Mouse (Mus musculus) kidney, adult 18-20 months (tissue): ENCODE measurements at regions not wholly inside any gene's neighbourhood (a gene's known extent, or its start where the extent isn't known, plus 50 kb on each side); places are given as distances from the start of the nearest gene placed in this dataset.

Experiments used
- DNase-seq: peaks from one replicate; pipeline ENCODE4 v3.0.0; 2021

DNA sequence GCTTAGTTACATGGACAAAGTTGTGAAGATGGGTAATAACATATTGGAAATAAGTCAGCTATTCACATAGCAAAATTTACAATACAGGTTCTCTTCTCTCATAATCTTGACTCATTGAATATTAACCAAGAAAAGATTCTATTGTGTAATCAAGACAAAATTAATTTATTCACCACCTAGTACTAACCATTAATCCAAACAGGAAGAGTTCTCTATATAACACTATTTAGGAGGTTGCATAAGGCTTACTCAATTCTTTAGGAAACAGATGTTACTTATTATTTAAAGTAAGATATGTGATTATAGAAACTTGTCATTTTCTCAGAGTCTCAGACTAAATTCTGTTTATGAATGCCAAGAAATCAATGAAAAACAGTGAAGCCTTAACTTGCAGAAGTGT, 600.4 kb upstream of the Tusc1 start:
- no peak for DNase-seq

DNA sequence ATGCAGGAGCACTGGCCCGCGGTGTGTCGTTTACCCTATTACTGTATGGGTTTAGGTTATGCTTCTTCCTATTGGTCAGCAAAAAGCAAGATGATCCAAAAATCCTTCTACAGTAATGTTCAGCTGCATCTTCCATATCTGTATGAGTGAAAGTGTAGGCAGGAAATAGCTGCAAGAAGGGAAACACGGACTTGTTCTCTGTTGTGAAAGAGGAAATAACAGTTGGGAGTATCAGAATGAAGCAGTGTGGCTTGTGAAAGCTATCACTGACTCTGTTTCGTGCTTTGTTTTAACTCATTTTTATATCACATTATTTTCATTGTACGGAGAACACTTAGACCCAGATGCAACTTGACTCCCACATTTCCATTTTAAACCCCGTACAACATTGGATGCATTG, 591.8 kb upstream of the Tusc1 start:
- DNase-seq = no peak

DNA sequence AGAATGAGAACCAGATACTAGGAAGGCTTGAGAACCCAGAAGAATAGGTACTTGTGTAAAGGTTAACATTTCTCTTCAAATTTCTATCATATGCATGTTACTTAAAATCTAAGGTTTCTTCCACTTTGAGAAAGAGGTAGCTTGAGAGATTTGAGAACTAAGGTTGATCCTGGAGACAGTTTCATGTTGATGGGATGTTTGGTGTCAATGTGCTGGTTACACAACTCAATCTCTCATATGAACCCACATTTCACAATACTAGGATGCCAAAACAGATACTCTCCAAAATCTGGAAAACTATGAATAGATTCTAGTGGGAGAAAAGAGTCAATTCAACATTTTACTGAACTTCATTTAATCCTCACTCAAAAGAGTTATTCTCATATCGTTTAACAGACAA, 589.1 kb upstream of the Tusc1 start:
- DNase-seq = no peak

DNA sequence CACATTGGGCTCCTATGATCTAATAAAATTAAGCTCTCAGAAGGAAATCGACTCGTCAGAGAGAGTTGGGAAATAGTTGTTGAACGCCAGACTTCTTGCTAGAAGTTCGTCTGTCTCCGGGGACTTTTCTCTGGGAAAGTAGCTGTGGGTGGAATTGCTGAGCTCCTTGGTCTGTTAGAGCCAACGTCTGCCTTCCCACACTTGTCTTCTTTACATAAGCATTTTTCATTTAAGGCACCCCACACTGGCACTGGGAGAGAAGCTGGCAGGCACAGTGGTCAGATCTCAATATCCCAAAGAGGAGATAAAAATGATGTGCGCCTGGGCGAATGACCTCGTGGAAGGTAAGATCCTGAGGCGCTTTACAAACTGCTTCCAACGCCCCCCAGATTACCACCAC, 551.3 kb upstream of the Tusc1 start:
- no peak for DNase-seq

DNA sequence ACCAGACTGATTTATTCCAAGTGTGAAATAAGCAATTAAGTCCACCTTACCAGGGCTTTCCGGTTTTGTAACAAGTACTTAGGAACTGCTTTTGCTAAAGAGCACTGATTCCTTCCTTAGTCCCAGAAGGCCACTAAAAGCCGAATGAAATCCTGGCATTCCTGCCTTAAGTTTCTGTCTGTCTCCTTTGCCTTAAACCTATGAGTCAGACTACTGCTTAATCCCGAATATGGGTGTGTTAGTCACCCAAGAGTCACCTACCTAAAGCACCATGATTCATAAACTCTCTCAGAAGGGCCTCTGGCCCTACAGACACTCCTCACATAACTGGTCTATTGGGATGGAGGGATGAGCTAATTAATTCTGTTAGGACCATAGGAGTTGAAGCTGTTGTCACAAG, 546.0 kb upstream of the Tusc1 start:
- no peak for DNase-seq

DNA sequence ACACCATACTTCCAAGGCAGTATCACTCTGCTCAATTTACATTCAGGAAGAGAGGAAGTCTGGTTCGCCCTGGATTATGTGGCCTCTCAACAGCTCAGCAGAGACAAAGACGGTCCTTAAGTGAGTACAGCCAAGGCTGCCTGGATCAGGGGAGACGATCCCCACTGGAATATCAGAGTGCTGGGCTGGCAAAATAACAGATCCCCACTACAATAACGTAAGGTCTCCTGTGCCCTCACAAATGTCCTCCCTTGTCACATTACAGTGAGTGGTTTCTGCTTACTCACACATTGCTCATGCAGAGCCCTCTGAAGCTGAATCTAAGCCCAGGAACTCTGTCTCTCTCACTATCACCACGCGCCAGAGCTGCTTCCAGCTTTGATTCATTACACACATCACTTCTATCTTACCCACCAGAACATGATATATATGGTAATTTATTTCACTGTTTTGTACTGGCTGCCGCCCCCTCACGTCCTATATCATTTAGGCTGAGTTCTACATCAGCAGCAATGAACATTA, 544.1 kb upstream of the Tusc1 start:
- DNase-seq = no peak

DNA sequence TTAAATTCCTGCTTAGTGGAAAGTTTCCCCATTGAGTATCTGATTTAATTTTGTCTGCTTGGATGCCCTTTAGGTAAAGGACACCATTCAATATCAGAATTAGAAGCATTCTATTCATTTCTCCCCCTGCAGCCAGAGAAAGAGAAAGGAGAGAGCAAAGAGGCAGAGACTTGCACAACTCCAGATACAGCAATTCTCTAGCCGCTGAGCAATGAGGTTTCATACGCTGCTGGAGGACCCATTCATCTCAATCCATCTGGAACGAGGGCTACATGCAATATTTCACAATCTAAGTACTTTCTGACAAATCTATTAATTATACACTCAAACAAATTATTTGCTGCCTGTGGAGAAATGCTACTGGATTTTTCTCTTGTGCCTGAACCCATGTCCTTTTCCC, 538.0 kb upstream of the Tusc1 start:
- DNase-seq = no peak

DNA sequence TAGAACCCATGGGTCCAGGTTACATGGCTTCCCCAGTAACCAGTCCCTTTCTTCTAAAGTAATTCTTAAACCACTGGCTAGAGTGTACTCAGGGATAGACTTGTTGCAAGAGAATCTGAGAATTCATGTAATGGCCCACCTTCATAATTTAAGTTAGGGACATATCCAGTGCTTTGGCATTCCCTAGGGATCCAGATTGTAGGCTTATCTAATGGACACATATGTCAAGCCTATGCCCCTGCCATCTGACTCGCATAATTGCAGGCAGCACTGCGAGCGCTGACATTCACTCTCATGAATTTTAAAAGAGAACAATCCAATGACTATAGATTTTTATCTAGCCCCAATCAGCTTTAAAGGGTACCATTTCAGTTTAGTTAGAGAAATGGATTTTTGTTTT, 518.1 kb upstream of the Tusc1 start:
- DNase-seq = no peak

DNA sequence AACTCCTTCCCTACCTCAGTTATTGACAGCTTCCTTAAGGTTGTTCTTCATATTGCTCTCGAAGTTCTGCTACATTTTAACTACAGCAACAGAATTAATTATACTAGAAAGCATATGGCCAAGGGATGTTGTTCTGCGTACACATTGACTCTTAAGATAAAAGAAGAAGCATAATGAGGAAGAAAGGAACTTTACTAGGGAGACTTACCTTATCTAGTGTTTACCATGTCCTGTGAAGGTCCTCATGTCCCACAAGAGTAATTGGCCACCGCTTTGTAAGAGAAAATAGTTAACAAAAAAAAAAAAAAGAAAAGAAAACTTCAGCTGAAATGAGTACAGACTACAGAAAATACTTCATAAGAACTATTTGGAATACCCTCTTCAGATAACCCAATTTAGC, 513.9 kb upstream of the Tusc1 start:
- DNase-seq = no peak

DNA sequence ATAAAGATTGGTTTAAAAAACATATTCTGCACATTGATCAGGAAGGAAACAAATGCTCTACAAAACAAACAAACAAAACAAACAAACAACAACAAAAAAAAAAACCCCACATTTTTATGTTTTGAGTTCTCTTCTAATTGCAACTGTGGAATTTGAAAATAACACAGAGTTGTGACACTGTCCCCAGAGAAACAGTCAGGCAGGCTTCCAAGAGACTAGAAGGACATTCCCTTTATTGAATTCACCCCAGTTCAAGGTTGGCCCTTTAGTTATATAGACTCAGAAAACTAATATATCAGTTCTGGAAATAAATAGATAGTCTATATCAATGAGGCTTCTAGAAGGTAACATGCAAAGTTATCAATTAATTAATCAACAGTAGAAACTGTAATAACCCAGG, 495.4 kb upstream of the Tusc1 start:
- no peak for DNase-seq

DNA sequence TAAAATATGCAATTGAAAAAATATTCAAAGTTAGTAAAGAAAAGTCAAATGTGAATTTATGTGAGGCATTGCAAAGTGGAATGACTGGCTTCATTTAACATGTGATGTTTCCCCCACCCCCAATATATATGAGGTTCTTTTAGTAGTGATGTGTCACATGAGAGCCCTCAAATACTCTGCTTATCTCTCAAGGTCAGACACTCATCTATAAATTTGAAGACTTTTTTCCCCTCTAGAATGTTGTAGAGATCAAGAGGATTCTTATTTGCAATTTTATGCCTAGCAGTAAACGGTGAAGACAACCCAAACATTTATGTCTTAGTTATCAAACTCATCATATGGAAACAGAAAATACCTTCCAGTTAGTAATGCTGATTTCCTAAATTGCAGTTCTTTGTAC, 457.8 kb upstream of the Tusc1 start:
- DNase-seq = no peak

DNA sequence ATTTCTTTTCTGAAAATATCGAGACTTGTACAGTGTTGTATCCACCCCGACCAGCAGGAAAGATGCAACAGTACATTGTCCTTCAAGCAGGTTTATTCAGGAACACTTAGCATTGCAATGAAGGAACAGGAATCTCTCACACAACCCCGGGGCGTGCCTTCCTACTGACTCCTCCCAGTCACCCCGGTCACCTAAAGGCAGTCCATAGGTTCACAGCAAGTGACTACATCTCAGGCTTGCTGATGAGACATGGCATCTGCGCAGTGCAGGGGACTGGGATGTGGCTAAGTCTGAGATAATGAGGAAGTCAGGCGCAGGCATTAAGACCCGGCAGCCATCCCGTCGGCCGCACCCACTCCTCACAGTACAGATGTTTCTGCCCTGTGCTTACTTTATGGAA, 454.8 kb upstream of the Tusc1 start:
- no peak for DNase-seq

DNA sequence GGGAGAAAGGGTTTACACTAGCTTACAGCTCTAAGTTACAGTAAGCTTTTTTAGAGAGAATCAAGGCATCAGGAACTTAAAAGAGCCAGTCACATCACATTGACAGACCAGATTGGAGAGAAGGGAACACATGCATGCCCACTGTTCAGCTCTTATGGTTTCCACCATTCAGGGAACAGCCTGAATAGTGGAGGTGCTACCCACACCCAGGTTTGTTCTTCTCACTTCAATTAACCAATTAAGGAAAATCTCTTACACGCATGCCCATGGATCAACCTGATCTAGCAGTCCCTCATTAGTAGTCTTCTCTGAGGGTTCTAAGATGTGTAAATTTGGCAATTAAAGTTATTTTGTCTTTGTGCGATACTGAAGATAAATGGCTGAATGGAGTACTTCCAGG, 419.2 kb upstream of the Tusc1 start:
- no peak for DNase-seq

DNA sequence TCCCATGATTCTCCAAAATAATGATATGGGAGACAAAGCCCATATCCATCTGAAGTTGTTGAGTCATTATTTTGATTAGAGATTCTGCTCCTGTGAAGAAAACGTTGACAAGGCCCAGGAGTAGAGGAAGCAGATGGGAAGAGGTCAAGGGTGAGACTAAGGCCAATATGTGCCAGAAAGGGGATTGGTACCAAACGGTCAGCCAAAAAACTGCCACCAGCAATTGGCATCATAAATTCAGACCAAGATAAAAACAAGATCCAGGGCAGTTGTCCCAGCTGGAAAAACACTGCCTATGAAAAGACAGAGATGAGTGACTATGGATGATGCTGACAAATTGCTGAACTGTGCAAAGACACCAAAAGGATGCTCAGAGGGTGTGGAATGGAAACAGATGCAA, 411.0 kb upstream of the Tusc1 start:
- no peak for DNase-seq

DNA sequence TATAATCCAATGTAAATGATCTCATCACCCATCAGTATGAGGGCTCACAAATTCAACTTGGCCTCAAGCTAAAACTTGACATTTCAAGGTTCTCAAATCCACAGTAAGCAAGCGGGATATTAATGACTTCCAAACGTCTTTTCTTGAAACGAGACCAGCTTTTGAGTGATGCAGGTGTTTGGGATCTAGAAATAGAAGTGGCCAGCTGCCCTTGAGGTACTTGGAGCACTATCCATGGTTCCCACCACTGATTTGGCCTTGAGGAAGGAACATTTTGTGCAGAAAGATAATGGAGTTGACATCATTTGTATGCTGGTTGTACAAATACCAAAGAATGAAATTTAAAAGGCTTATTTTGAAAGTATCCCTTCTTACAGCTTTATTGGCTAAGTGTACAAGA, 378.4 kb upstream of the Tusc1 start:
- no peak for DNase-seq

DNA sequence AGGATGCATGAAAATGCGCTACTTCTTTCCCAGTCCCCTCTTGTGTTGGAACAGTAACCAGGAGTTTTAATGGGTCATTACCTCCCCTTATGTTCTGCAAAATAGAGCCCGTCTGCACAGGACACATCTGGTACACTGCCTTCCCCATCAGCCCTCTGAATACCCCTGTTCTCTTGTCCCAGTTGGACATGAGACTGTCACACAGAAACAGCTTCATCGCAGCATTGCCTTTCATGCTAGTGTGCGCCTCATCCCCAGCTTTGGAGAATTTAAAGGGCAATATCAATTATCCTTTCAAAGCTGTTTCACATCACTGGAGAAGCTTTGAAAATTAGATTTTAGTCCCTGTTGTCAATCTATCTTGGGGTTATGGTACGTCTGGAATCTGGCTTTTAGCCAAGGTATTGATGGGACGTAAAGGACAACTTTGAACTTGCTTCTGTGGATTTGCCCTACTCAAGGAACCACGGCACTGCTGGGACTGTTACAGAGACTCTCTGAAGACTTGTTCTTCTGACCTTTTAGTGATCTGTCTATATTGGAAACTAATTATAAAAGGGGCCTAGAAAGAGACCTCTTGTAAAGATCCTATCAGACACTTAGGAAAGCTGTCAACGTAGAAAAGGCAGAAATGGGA, 341.2 kb upstream of the Tusc1 start:
- no peak for DNase-seq

DNA sequence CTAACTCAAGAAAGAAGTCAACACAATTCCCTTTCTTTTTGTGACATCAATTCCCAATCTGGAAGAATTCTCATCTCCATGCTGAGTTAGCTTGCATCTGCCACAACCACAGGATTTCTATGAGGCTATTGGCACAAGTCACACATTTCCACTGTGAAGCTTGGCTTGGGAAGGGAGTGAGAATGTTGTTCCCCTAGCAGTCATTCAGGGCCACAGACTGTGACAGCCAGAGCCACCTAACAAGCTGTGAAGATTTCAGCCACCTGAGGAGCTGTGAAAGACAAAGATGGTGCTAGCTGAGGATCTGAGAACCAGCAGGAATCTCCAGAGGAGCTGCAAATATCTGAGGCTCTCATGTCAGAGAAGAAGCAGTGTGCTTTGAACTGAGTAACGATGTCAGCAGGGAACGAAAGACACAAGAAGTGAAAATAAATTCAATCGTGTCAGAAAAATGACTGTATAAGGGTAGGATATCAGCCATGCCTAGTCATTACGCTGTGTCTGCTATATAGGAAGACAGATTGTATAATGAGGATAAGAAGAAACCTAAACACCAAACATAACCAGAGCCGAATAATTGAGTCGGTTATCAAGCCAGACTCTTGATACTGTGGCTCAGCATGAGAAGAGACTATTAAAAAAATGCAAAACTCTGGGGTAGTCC, 340.6 kb upstream of the Tusc1 start:
- DNase-seq = no peak

DNA sequence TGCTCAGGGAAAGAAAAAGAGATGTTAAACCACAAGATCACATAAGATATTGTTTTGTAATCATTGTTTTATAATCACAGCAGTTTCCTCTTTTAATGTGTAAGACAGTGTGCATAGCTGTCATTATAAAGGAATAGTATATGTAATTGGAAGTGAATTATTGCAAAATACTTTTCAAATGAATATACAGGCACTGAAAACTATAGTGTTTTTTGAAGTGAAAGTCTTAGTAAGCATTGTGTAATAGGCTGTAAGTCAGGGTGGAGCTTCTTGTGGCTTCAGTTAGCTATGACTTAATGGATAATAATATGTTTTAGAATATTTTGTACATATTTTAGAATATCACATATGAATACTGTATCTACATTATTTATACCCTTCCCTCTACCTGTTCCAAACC, 333.7 kb upstream of the Tusc1 start:
- no peak for DNase-seq

DNA sequence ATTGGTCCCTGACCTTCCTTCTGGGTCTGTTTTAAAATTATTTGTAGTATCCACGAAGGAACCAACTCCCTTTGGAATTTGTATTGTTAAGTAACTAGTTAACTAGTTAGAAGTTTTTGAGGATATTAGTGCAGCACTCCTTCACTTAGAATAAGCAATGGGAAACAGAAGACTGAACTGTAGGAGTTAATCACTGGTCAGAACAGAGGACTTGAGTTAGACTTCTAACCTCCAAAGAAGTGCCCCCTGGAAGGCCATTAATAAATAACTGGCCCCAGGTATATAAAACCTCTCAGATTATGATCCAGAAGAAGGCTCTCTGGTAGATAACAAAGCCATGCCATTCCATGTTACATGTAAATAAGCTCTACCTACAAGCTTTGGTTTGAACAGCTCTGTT, 329.0 kb upstream of the Tusc1 start:
- no peak for DNase-seq

DNA sequence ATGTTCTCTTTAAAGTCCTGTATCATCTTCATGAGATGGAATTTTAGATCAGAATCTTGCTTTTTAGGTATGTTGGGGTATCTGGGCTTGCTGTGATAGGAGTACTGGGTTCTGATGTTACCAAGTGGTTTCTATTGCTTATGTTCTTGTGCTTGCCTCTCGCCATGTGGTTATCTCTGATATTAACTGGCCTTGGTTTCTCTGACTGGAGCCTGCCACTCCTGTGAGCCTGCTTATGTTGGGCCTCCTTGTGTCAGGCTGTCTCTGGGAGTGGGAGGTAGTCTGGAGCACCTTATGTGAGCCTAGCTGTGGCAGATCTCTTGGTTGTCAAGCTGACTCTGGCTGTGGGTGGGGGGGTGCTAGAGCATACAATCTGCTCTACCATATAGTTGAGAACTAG, 302.9 kb upstream of the Tusc1 start:
- no peak for DNase-seq

DNA sequence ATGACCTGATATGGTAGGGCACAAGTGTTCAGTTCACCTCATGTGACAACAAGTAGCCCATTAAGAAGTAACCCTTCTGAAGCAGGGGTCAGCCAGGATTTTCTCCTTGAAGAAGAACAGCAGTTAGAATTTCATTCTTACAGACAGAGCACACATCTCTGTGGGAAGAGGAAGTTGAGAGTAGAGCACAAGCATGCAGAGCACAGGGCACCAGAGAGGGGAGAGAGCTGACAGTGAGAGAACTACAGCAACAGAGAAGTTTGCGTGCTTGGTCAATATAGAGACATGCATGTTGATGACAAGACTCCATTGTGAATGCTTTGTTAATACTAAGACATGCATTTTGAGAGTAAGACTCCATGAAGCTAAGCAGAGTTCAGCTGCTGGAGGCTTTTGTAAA, 263.2 kb upstream of the Tusc1 start:
- DNase-seq = no peak

DNA sequence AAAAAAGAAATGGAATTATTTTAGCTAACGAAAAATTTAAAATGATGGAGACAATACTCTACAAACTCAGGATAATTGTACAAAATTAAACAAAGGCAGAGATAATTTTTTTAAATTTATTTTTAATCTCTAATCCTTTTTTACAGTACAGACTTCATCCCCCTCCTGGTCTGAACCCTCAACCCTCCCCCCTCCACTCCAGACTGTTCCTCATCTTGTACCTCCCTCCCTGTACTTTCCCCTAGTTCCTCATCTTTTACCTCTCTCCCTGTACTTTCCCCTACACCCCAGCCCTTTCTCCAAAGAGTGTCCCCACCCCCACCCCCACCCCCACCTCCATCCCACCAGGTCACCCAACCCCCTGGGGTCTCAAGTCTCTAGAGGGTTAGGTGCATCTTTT, 249.0 kb upstream of the Tusc1 start:
- DNase-seq = no peak

DNA sequence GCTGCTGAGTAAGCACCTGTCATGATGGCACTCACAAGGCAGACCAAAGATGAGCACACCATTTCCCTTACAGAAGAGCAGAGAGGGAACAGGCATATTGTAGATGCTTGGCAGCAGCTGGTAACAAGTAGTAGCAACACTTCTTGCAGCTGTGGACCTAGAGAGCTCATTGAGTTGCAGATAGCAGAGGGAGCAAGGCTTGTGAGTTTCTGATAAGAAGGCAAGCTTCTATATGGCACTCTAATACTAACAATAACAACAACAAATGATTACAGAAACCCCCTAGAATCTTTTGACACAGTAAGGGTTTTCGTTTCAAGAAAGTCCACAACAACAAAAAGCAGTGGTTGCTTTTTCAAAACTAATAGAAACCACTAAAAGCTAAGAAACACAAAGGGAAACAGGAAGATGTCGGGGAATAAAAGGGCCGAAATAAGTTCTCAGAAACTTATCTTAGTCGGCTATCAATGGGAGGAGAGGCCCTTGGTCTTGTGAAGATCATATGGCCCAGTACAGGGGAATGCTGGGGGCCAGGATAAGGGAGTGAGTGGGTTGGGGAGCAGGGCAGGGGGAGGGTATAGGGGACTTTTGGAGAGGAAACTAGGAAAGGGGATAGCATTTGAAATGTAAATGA, 248.5 kb upstream of the Tusc1 start:
- DNase-seq = no peak

DNA sequence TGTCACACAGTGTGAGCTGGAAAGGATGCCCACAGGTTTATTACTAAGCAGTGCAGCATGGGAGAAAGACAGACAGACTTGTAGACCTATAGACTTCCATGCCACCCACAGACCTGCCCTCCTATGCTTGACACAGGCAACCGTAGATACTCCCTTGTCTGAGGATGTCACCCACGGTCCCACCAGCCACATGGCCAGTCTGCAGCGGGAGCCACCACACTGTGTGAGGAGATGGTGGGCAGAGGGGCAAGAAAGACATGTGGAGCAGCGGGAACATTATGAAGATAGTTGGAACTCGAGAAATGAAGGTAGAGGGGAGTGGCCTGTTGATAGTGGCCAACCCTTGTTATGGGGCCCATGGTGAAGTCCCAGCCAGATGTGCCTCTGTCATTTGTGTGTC, 244.0 kb upstream of the Tusc1 start:
- no peak for DNase-seq
